Mouse (Mus musculus): Measurements from ENCODE around the gene Il19. TPM values are rescaled to one million over a fixed set of nuclear protein-coding genes. Genes with fewer than 3 reads are reported as not detected.

Gene Il19
- total RNA-seq, 2 experiments from 2014 or later: not detected

Other genes with a start within 250 kb of the Il19 start
- gene Gm29427, start 224.3 kb downstream of the Il19 start, total RNA-seq (2021): not detected
- gene Yod1, start 222.8 kb downstream of the Il19 start, total RNA-seq (2021): 1 to 10 TPM; 3.2 TPM
- 10 to 100 TPM; 14.3 to 18.5 TPM for gene Pfkfb2, start 210.9 kb downstream of the Il19 start, total RNA-seq (2021)
- under 1 TPM; 0.31 to 0.38 TPM for gene AA986860, start 208.1 kb downstream of the Il19 start, total RNA-seq (2021)
- gene Fcamr, start 139.2 kb downstream of the Il19 start, total RNA-seq (2021): not detected
- not detected for gene Pigr, start 113.4 kb downstream of the Il19 start, total RNA-seq (2021)
- not detected for gene Fcmr, start 74.4 kb downstream of the Il19 start, total RNA-seq (2021)
- not detected for gene Il24, start 52.7 kb downstream of the Il19 start, total RNA-seq (2021)
- not detected for gene Il20, start 28.7 kb downstream of the Il19 start, total RNA-seq (2021)
- not detected for gene Il10, start 79.7 kb upstream of the Il19 start, total RNA-seq (2021)
- 100 to 1,000 TPM; 193 to 219 TPM for gene Mapkapk2, start 157.7 kb upstream of the Il19 start, total RNA-seq (2021)
- gene Dyrk3, start 198.2 kb upstream of the Il19 start, total RNA-seq (2021): not detected
- gene Eif2d, start 213.1 kb upstream of the Il19 start, total RNA-seq (2021): 10 to 100 TPM; 25.8 to 30.0 TPM